Mouse (Mus musculus) stomach, embryonic 16.5 days (tissue): ENCODE measurements around the gene Scamp3. TPM values are rescaled to one million over a fixed set of nuclear protein-coding genes. Genes with fewer than 3 reads are reported as not detected.

Experiments used
- ATAC-seq: fragments of 200-750 bp; cut with Nextera tagmentation; 2 replicates; pipeline ENCODE4 v1.8.0; 2017; ENCODE audit warnings: moderate number of reproducible peaks, moderate TSS enrichment; ENCODE audit not compliant: insufficient read depth, low FRiP score
- H3K27ac ChIP-seq: fragments of 300-500 bp; sonication (generic); 2 replicates; pipeline ENCODE4 v1.5.1; 2014; ENCODE audit warnings: low read length
- H3K27me3 ChIP-seq: fragments of 300-500 bp; sonication (generic); 2 replicates; pipeline ENCODE4 v1.6.1; 2014; ENCODE audit warnings: low read length, control low read depth, mixed read lengths; ENCODE audit not compliant: control insufficient read depth, insufficient read depth
- H3K36me3 ChIP-seq: fragments of 300-500 bp; sonication (generic); 2 replicates; pipeline ENCODE4 v1.6.1; 2014; ENCODE audit warnings: low read length; ENCODE audit not compliant: control insufficient read depth, insufficient read depth
- H3K4me1 ChIP-seq: fragments of 300-500 bp; sonication (generic); 2 replicates; pipeline ENCODE4 v1.6.1; 2014; ENCODE audit warnings: low read length, control low read depth, mixed read lengths; ENCODE audit not compliant: control insufficient read depth, insufficient read depth
- H3K4me2 ChIP-seq: fragments of 300-500 bp; sonication (generic); 2 replicates; pipeline ENCODE4 v1.6.1; 2014; ENCODE audit warnings: low read depth, low read length, mixed read lengths
- H3K4me3 ChIP-seq: fragments of 300-500 bp; sonication (generic); replicated peaks from 2 replicates; pipeline ENCODE4 v1.5.1; 2014; ENCODE audit warnings: mild to moderate bottlenecking, low read length
- H3K9ac ChIP-seq: fragments of 300-500 bp; sonication (generic); 2 replicates; pipeline ENCODE4 v1.6.1; 2014; ENCODE audit warnings: low read length
- H3K9me3 ChIP-seq: fragments of 300-500 bp; sonication (generic); replicated peaks from 2 replicates; pipeline ENCODE4 v1.6.1; 2016; ENCODE audit warnings: low read length, control low read depth; ENCODE audit not compliant: control insufficient read depth
- WGBS: fragments of 180-500 bp; shearing (Covaris S2); extraction: QIAGEN DNeasy Blood & Tissue Kit; methylation state at CpG from one replicate; pipeline ENCODE4 v1.1.7; 2014; 5-methylcytosine and 5-hydroxymethylcytosine counted together
- polyA plus RNA-seq: library from polyadenylated mRNA; unstranded; fragments of >200 nt; fragmentation: Nextera tagmentation; extraction: Ambion mirVana; gene quantifications from 2 replicates; pipeline ENCODE4 v1.2.1, GENCODE M21; 2015

The Scamp3 gene
- polyA plus RNA-seq, 1 experiment from 2014 or later, result 104 TPM

- Histone ChIP-seq H3K4me2 (no peak overlapping the region), H3K4me1 (peaks cover 16% of the 10 kb centered on the region), H3K9me3 (no peaks in the 10 kb centered on the region), H3K9ac (no peak overlapping the region), H3K4me3 (no peak overlapping the region), H3K36me3 (peaks cover 36% of the 10 kb centered on the region), H3K27ac (no peak overlapping the region), H3K27me3 (no peaks in the 10 kb centered on the region)
- WGBS, result 89% methylated on average over 19 of the region's 19 CpGs
- ATAC-seq, result no peak
Observed at GRCm38 (mm10) chr3:89166945-89167344, 10.3 kb upstream of the Scamp3 start.

DNA sequence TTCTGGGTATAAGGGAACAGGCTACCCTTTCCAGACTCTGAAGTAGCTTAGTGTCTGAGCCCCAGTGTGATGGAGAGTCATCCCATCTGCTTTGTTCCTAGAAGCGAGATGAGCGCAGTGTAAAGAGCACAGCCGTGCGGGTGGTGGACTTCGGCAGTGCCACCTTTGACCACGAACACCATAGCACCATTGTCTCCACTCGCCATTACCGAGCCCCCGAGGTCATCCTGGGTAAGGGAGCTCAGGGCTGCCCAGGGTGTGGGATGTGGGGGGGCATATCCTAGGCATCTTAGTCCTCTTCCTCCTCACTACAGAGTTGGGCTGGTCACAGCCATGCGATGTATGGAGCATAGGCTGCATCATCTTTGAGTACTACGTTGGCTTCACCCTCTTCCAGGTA lies 2.4 kb upstream of the Scamp3 start:
- peaks cover 44% of the 10 kb centered on the region for H3K36me3 ChIP-seq
- H3K4me3 ChIP-seq, result no peak overlapping the region
- H3K27me3 ChIP-seq, result no peaks in the 10 kb centered on the region
- no peak for ATAC-seq
- H3K9me3 ChIP-seq, result no peaks in the 10 kb centered on the region
- H3K27ac ChIP-seq, result no peak overlapping the region
- 90% methylated on average over 11 of the region's 11 CpGs for WGBS
- no peak overlapping the region for H3K9ac ChIP-seq
- peaks cover 13% of the 10 kb centered on the region for H3K4me1 ChIP-seq
- H3K4me2 ChIP-seq, result no peak overlapping the region

GRCm38 (mm10) chr3:89175544-89175943 lies 1.7 kb upstream of the Scamp3 start:
- no peak for ATAC-seq
- H3K27me3 ChIP-seq, result no peaks in the 10 kb centered on the region
- no peak overlapping the region for H3K27ac ChIP-seq
- H3K9me3 ChIP-seq, result no peaks in the 10 kb centered on the region
- H3K4me1 ChIP-seq, result peaks cover 13% of the 10 kb centered on the region
- H3K36me3 ChIP-seq, result peaks cover 37% of the 10 kb centered on the region
- H3K9ac ChIP-seq, result no peak overlapping the region
- H3K4me2 ChIP-seq, result no peak overlapping the region
- H3K4me3 ChIP-seq, result no peak overlapping the region
- 91% methylated on average over 10 of the region's 10 CpGs for WGBS

GRCm38 (mm10) chr3:89176421-89176820 lies 852 bp upstream of the Scamp3 start:
- ATAC-seq, result no peak
- Histone ChIP-seq H3K4me1 (peaks cover 13% of the 10 kb centered on the region), H3K27ac (no peak overlapping the region), H3K4me2 (no peak overlapping the region), H3K9ac (no peak overlapping the region), H3K9me3 (no peaks in the 10 kb centered on the region), H3K36me3 (peaks cover 35% of the 10 kb centered on the region), H3K4me3 (no peak overlapping the region), H3K27me3 (no peaks in the 10 kb centered on the region)
- 80% methylated on average over 7 of the region's 7 CpGs for WGBS

DNA sequence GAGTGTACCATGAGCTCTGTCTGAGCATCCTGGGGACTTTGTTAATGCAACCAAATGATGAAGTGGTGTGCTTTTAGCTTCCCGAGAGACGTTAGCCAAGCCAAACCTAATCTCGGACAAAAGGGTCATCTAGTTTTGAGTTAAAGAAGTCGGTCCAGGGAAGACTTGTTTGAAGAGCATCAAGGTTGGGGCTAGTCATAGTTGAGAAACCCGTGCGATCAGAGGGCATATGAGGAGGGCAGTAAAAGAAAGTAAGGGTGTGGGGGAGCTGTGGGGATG lies 773 bp downstream of the Scamp3 start:
- Histone ChIP-seq H3K9me3 (no peaks in the 10 kb centered on the region), H3K4me3 (peak overlapping the region; percentile 74), H3K27ac (peak overlapping the region; percentile 72), H3K4me1 (peaks cover 17% of the 10 kb centered on the region), H3K4me2 (peak overlapping the region; percentile 85), H3K27me3 (no peaks in the 10 kb centered on the region), H3K9ac (peak overlapping the region; percentile 86), H3K36me3 (peaks cover 31% of the 10 kb centered on the region)
- 5% methylated on average over 6 of the region's 6 CpGs for WGBS
- no peak for ATAC-seq

GRCm38 (mm10) chr3:89179056-89179455 lies 1.8 kb downstream of the Scamp3 start:
- Histone ChIP-seq H3K27me3 (no peaks in the 10 kb centered on the region), H3K4me3 (no peak overlapping the region), H3K4me1 (peaks cover 23% of the 10 kb centered on the region), H3K36me3 (peaks cover 22% of the 10 kb centered on the region), H3K27ac (no peak overlapping the region), H3K4me2 (no peak overlapping the region), H3K9me3 (no peaks in the 10 kb centered on the region), H3K9ac (no peak overlapping the region)
- no peak for ATAC-seq
- 82% methylated on average over 11 of the region's 11 CpGs for WGBS

DNA sequence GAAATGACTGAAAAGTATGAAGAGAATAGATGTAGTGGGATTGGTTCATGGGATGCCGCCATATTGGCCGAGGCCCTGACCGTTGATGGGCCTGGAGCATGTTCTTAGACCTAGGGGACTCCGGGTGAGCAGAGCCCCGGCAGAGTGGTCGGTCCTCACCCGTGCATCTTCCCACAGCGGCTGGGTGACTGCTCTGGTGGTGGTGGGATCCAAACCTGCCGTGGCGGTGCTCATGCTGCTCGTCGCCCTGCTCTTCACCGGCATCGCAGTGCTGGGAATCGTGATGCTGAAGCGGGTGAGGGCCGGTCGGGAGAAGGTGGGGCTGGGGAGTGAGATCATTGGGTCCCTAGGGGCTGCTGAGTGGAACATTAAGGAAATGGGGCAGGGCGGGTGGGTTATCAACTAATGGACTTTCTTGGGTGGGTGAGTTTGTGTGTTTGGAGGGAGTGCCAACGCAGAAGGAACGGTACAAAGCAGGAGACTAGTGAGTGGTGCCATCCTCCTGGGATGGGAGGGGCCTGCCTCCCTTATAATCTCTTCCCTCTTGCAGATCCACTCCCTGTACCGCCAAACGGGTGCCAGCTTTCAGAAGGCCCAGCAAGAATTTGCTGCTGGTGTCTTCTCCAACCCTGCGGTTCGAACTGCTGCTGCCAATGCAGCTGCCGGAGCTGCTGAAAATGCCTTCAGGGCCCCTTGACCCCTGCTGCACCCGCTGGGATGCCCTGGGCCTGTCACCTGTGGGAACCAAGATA lies 4.7 kb downstream of the Scamp3 start:
- Histone ChIP-seq H3K36me3 (peaks cover 6% of the 10 kb centered on the region; the same call in 1 of the 2 replicates), H3K27me3 (no peaks in the 10 kb centered on the region), H3K9ac (no peak overlapping the region), H3K27ac (peak overlapping the region; percentile 49), H3K4me1 (peaks cover 28% of the 10 kb centered on the region), H3K4me3 (no peak overlapping the region), H3K4me2 (no peak overlapping the region), H3K9me3 (no peaks in the 10 kb centered on the region)
- WGBS, result 89% methylated on average over 27 of the region's 27 CpGs
- ATAC-seq, result no peak

DNA sequence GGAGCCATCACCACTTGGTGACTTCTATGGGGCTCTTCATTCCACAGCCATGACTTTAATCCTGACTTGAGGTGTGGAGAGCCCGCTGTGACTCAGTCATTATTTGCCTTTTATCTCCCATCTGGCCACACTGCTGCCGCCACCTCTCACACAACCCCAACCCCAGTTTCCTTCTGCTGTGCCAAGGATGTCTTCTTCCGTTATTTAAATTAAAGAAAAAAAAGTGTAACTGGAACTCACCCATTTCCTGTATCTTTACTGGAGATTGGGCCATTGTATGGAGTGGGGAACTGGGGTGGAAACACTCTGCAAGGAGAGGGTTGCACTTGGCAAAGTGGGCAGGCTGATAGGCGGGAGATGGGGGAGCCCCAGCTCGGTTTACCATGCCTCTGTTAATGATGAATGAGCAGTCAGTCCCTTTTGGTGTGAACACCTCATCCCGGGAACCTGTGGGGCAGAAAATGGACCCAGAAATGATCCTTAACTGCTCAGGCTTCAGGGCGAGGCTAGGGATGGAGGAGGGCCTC lies 5.3 kb downstream of the Scamp3 start:
- Histone ChIP-seq H3K36me3 (peaks cover 6% of the 10 kb centered on the region; the same call in 1 of the 2 replicates), H3K4me3 (peak overlapping the region; percentile 66), H3K27me3 (no peaks in the 10 kb centered on the region), H3K9ac (no peak overlapping the region), H3K9me3 (no peaks in the 10 kb centered on the region), H3K27ac (peak overlapping the region; percentile 49), H3K4me2 (peak overlapping the region; percentile 97; the same call in 1 of the 2 replicates), H3K4me1 (peaks cover 28% of the 10 kb centered on the region)
- no peak for ATAC-seq
- 37% methylated on average over 7 of the region's 7 CpGs for WGBS

DNA sequence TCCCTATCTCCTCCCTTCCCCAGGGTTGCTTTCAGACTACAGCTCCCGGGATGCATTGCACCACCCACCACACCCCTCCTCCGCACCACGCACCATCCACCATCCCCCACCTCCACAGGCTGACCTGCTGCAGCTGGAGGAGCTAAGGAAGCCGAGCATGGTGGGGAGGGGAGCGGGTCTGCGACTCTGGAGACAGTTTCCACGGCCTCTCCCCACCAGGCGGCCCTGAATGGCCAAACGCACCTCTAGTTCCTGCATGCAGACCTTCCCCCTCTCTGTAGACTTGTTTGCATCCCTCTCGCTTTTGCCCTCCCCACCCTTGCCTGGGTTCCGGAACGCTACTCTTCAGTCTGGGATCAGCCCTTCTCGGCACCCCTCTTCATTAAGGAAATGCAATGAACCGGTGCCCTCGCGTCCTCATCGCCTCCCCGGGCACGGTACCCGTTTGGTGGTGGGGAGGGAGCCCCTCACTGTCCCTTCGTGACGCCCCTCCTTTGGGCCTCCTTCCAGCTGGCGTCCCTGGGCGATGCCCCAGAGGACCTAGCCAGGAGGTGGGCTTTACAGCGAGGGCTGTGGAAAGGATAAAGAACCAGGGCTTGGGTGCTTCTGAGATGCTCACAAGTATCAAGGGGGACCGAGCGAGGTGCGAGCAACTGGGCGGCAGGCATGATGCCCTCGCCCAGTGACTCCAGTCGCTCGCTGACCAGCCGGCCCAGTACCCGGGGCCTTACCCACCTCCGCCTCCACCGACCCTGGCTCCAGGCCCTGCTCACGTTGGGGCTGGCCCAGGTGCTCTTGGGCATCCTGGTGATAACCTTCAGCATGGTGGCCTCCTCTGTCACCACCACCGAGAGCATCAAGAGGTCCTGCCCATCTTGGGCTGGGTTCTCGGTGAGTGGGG lies 6.0 kb downstream of the Scamp3 start, which contains the start of gene Fam189b:
Gene Fam189b, plus strand, starts transcription at position 86 of the 901 bp plus-strand sequence.
- peaks cover 24% of the 10 kb centered on the region for H3K4me1 ChIP-seq
- WGBS, result 6% methylated on average over 39 of the region's 39 CpGs
- peak within 1 kb of the TSS; percentile 97 for H3K4me2 ChIP-seq
- peak within 1 kb of the TSS; percentile 66 for H3K4me3 ChIP-seq
- H3K9ac ChIP-seq, result peak within 1 kb of the TSS; percentile 88
- H3K27ac ChIP-seq, result peak within 1 kb of the TSS; percentile 61
- H3K27me3 ChIP-seq, result no peaks in the 10 kb centered on the region
- H3K36me3 ChIP-seq, result peaks cover 6% of the 10 kb centered on the region; the same call in 1 of the 2 replicates
- ATAC-seq, result peak; percentile 96
- no peaks in the 10 kb centered on the region for H3K9me3 ChIP-seq
